Mouse (Mus musculus): ENCODE measurements around the gene Asb15. TPM values are rescaled to one million over a fixed set of nuclear protein-coding genes. Genes with fewer than 3 reads are reported as not detected.

Gene Asb15
- total RNA-seq (2015; ENCODE audit: low replicate concordance) (not detected in 2 replicates), total RNA-seq (2017; ENCODE audit: low replicate concordance) (not detected in 2 replicates)

- ATAC-seq (replicated peaks; ENCODE audit: low FRiP score, poor library complexity, severe bottlenecking): no peak
Measured at GRCm38 (mm10) chr6:24528064-24528243, at the start of gene Asb15. Asb15 (plus strand) TSS chr6:24528144.

- no peak for ATAC-seq (replicated peaks; ENCODE audit: low FRiP score, poor library complexity, severe bottlenecking)
Measured at GRCm38 (mm10) chr6:24486530-24486929, 41.4 kb upstream of the Asb15 start.

- ATAC-seq (replicated peaks; ENCODE audit: low FRiP score, poor library complexity, severe bottlenecking): no peak
Measured at GRCm38 (mm10) chr6:24490341-24490740, 37.6 kb upstream of the Asb15 start.

GRCm38 (mm10) chr6:24504141-24504540, 23.8 kb upstream of the Asb15 start:
- no peak for ATAC-seq (replicated peaks; ENCODE audit: low FRiP score, poor library complexity, severe bottlenecking)

- ATAC-seq (replicated peaks; ENCODE audit: low FRiP score, poor library complexity, severe bottlenecking): no peak
Measured at GRCm38 (mm10) chr6:24514552-24515284, 13.2 kb upstream of the Asb15 start, which contains the start of gene Iqub. Iqub (minus strand) TSS chr6:24515067.

GRCm38 (mm10) chr6:24516197-24516596, 11.7 kb upstream of the Asb15 start:
- ATAC-seq (replicated peaks; ENCODE audit: low FRiP score, poor library complexity, severe bottlenecking): no peak

GRCm38 (mm10) chr6:24525705-24526104, 2.2 kb upstream of the Asb15 start:
- ATAC-seq (replicated peaks; ENCODE audit: low FRiP score, poor library complexity, severe bottlenecking): no peak

- peak; percentile 96 for ATAC-seq (replicated peaks; ENCODE audit: low FRiP score, poor library complexity, severe bottlenecking)
Measured at GRCm38 (mm10) chr6:24527155-24528063, 535 bp upstream of the Asb15 start, which contains the start of gene Ndufa5. Ndufa5 (minus strand) TSS chr6:24528013.

GRCm38 (mm10) chr6:24530166-24530565, 2.2 kb downstream of the Asb15 start:
- ATAC-seq (replicated peaks; ENCODE audit: low FRiP score, poor library complexity, severe bottlenecking): peak; percentile 47; the same call in 1 of the 2 replicates

GRCm38 (mm10) chr6:24530711-24531420, 2.9 kb downstream of the Asb15 start:
- no peak for ATAC-seq (replicated peaks; ENCODE audit: low FRiP score, poor library complexity, severe bottlenecking)

- no peak for ATAC-seq (replicated peaks; ENCODE audit: low FRiP score, poor library complexity, severe bottlenecking)
Measured at GRCm38 (mm10) chr6:24532804-24533203, 4.9 kb downstream of the Asb15 start.

- no peak for ATAC-seq (replicated peaks; ENCODE audit: low FRiP score, poor library complexity, severe bottlenecking)
Measured at GRCm38 (mm10) chr6:24538435-24538834, 10.5 kb downstream of the Asb15 start.

GRCm38 (mm10) chr6:24540106-24540505, 12.2 kb downstream of the Asb15 start:
- ATAC-seq (replicated peaks; ENCODE audit: low FRiP score, poor library complexity, severe bottlenecking): no peak

GRCm38 (mm10) chr6:24542393-24542792, 14.4 kb downstream of the Asb15 start:
- no peak for ATAC-seq (replicated peaks; ENCODE audit: low FRiP score, poor library complexity, severe bottlenecking)

- ATAC-seq (replicated peaks; ENCODE audit: low FRiP score, poor library complexity, severe bottlenecking): no peak
Measured at GRCm38 (mm10) chr6:24543119-24543591, 15.2 kb downstream of the Asb15 start.

GRCm38 (mm10) chr6:24546716-24547420, 18.9 kb downstream of the Asb15 start:
- ATAC-seq (replicated peaks; ENCODE audit: low FRiP score, poor library complexity, severe bottlenecking): no peak

- no peak for ATAC-seq (replicated peaks; ENCODE audit: low FRiP score, poor library complexity, severe bottlenecking)
Measured at GRCm38 (mm10) chr6:24549801-24550200, 21.9 kb downstream of the Asb15 start.

GRCm38 (mm10) chr6:24552046-24552445, 24.1 kb downstream of the Asb15 start:
- no peak for ATAC-seq (replicated peaks; ENCODE audit: low FRiP score, poor library complexity, severe bottlenecking)

GRCm38 (mm10) chr6:24554427-24555086, 26.6 kb downstream of the Asb15 start:
- no peak for ATAC-seq (replicated peaks; ENCODE audit: low FRiP score, poor library complexity, severe bottlenecking)

All from erythroblast, adult 5-6 weeks (primary cell).